Mouse (Mus musculus): ENCODE measurements at regions not wholly inside any gene's neighbourhood (a gene's known extent, or its start where the extent isn't known, plus 50 kb on each side); places are given as distances from the start of the nearest gene placed in this dataset.

DNA sequence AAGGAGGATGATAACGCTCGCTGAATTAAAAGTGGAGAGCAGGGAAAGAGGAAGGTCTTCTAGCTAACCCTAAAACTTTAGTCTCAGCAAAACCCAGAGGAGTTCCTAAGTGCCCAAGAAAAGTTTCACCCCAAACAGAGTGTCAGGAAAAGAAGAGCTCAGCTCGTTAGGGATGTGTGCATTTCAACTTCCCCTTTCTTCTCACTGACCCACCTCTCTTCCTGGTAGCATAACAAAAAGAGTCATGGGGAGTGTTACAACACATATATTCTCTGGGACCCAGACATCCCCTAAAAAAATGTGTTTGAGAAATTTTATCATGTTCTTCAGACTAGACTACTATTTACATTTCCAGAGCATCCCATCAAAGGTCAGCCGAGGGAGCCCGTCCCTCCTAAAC is 432.6 kb downstream of the Mctp2 start:
- DNase-seq: no peak

DNA sequence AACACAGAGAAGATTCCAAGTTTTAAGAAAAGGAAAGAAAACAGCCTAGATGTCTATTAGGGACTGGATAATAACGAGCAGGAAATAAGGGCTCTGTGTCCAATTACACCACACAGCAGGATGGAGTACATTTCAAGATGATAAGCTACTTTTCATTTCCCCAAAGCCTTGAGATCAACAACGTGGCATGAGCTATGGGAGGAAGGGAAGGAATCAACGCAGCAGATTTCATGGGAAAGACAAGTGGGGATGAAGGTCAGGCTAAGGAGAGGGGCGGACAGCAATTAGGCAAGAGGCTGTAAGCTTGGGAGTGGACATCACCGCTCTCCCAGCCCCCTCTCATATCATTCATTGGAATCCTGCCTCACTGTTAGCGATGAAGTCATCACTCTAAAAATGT is 433.5 kb downstream of the Mctp2 start:
- no peak for DNase-seq

DNA sequence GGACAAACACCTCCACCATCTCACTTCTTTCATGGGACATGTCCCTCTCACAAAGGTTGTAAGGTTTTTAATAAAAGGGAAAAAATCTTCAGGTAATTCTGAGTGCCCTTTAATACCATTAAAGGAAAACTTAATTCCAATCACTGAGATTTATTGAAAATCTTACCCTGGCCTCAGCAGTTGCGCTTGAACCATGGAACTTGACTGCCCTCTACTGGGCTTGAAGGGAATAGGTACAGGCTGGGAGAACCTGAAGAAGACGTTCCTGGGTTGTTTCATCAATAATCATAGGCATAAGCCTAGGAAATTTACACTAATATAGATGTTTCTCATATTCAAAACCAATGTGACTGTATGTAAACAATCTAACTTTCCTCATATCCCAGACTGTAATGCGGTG is 439.3 kb downstream of the Mctp2 start:
- no peak for DNase-seq

DNA sequence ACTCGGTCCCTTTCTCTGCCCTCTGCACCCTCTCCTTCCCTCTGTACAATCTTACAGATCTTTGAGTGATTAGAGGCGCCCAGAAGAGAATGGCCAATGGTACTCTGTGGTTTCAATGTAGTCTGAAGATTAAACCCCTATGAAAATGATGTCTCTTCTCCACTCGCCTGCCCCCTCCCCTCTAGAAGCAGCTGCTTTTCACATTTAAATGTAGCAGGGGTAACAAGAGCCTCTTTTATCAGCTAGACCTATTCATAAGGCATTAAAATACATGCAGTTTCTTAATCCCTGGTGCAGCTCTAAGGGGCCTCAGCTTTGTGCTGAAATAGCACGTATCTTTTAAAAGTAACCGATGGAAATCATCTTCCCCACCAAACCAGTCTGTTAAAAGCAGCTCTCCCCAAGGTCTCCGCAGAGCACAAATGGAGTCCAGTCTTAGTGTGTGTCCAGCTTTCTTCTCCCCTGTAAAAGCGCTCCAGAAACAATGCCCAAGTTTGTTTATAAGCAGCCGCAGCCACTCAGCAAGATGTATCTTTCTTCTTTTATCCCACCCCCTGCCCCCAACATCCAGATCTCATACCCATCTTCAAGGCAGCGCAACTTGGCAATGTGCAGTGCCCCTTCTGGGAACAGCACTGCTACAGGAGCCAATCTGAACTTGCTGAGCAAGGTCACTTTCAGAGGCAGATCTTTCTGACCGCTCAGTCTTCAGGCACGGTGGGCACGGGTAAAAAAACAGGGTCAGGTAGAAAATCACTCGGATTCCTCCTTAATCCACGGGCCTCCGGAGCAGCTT is 440.8 kb downstream of the Mctp2 start:
- no peak for DNase-seq

DNA sequence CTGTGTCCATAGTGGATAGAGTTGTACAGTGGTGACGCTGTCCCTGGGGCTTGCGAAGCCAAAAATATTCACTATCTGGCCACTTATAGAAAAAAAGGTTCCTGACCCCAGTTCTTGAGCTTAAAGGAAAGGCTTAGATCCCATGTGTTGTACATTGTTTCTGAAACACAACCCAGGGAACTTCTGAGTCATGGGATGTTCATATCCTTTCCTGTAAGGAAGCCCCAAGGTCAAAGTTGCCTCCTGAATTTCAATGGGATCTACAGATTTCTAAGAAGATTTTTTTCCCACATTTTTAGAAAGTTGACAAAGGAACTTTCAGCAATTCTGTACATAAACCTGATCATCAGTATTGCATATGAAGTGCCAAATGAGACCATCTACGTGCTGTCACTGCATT is 453.5 kb downstream of the Mctp2 start:
- DNase-seq: no peak

DNA sequence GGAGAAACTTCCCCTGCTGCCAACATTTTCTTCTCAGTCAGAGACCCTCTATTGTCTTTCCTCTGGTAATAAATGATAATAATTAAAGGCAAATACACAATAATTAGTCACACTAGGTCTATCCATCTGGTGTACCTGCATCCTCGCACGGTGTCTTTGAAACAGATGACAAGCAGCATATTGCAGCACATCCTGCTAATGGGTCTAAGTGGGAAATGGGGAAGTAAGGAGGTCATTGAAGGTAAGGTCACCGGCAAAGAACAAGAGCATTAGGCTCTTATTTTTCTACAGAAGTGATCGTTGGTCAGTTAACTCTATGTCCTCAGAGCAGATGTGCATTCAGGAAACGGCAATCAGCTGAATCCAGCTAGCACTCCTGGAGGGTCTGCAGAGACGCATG is 457.2 kb downstream of the Mctp2 start:
- DNase-seq: no peak

DNA sequence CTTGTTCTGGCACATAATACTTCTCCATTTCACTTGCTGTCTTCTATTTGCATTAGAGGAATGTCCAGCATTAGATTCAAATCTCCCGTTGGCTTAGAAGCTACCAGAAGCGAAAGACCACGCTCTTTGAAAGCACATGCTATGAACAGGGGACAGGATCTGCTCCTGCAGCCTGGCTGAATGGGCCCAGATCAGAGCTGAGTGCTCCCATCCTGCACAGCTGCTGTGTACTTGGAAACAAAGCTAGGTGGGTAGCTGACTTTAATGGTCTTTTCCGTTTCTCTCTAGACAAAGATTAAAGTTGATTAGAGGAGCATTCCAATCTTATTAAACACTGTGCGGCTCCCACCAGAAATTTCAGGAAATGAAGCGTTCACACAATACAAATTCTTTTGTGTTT is 468.6 kb downstream of the Mctp2 start:
- no peak for DNase-seq

DNA sequence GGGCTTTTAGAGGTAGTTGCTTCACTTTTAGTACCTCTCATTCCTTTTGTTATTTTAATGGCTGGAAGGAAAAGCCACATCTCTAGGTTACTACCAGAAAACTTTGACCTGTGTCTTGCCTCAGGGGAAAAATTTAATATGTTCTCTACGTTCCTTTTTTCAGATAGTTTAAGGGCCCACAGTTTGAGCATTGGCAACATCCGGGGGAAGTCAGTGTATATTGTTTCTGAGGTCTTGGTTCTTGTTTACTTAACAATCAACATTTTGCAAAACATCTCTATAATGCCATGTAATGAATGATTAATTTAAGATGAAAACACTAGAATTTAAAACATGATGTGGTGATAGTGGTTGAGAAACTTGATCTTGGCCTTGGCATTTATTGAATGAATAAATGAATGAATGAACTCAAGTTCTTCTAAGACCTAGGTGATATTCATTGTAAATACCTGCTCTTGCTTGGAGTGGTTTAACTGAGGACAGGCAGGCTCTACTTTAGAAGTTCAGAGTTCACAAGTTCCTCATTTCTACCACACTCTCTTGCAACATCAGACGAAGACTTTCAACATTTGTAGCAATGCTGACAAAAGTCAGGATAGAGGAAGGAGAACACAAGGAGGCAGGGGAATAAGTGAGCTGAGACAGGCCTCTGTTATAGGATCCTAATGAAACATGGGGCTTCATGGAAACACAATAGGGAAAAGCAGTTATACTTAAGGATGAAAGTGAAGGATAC is 474.4 kb downstream of the Mctp2 start:
- DNase-seq: no peak

DNA sequence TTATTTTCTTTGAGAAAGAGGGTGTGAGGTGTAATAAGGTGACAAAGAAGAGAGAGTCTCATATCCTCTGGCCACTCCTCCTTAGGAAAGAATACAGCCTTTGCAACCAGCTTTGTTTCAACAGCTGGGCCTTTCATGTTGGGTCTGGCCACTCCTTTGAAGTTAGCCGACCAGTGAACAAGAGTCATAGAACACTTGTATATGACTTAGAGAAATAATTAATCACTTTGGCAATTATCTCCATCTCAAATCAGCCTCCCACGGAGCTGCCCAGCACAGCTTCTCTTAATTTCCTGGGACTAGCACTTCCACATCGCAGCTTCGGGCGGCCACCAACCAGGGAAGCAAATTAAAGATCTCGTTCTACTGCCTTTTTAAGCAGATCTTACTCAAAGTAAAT is 476.8 kb downstream of the Mctp2 start:
- no peak for DNase-seq

DNA sequence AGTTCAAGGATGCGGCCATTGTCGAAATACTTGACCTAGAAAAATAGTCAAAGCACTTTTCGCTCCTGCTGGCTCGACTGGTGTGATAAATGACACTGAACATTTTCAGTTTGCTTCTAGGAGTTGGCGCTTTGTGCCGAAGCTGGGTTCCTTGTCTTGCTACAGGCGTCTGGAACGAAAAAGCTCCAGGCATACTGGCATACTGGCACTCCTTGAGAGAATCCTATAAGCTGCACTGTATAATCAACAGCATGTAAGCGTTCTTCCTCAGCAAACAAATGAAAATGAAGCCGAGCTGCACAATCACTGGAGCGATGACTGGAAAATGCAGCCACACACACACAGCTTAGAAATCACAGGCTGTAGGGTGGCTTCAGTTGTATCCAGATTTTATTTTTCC is 464.9 kb upstream of the Gm10295 start:
- DNase-seq: no peak

DNA sequence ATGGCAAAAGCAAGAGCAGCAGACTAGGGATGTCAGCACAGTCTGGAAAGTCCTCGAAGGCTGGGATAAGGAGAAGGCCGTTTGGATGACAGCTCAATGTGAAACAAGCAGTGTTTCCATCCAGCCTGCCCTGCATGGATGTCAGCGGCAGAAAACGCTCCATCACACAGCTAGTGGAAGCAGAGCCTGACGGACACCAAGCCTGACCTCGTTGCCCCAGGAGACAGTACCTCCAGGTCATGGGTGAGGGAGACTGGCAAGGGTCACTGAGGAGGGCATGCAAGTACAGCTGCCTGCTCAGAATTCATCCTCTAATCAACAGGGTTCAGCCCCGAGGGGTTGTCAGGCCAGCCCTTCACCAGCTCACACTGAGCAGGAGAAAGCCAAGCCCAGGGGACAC is 442.9 kb upstream of the Gm10295 start:
- DNase-seq: no peak

DNA sequence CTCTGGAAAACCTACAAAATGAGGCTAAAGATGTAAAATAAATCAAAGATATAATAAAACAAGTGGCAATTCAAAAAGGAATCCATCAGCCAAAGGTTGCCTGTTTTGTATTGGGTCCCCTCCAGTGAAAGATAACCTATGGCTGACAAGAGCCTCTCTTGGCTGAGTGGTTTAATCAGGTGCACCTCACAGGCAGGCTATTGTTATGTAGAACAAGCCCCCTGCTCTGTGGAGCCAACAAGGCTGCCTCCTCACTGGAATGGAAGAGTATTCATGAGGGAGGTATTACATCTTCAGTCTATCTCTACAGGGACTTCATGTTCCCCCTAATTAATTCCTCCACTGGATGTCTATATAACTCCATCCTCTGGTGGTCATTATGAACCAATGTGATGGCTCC is 437.1 kb upstream of the Gm10295 start:
- no peak for DNase-seq

DNA sequence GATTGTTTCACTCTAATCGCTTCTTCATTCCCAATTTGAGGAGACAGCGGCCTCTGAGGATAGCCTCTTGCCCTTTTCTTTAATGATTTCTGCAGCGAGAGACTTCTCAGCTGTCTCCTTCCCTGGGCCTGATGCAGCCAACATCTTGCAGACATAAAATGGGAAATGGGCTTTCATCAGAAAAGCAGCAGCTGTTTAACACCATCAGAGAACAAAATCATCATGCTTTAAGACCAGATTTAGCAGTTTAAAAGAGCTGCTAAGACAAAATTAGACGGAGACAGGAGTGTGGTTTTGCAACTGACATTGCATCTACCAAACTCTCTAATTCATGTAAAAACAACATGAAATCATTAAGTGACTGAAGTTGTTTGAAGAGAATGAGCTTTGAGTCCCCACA is 431.2 kb upstream of the Gm10295 start:
- DNase-seq: no peak

DNA sequence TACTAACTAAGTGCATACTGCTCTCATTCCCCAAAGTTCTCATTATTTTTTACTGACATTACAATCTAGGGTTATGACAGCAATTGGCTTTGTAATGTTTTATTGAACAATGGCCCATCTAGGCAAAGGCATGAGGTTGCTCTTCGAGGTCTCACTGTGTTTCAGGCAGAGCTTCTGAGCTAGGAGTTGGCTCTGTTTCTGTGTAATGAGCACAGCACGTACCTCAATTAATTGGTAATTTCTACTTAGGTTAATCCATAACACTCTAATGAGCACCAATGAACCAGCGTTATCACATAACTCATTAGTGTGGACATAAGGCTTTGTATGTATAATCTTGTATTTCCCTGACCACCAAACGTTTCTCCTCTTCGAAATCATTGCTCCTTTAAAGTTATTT is 398.6 kb upstream of the Gm10295 start:
- no peak for DNase-seq

DNA sequence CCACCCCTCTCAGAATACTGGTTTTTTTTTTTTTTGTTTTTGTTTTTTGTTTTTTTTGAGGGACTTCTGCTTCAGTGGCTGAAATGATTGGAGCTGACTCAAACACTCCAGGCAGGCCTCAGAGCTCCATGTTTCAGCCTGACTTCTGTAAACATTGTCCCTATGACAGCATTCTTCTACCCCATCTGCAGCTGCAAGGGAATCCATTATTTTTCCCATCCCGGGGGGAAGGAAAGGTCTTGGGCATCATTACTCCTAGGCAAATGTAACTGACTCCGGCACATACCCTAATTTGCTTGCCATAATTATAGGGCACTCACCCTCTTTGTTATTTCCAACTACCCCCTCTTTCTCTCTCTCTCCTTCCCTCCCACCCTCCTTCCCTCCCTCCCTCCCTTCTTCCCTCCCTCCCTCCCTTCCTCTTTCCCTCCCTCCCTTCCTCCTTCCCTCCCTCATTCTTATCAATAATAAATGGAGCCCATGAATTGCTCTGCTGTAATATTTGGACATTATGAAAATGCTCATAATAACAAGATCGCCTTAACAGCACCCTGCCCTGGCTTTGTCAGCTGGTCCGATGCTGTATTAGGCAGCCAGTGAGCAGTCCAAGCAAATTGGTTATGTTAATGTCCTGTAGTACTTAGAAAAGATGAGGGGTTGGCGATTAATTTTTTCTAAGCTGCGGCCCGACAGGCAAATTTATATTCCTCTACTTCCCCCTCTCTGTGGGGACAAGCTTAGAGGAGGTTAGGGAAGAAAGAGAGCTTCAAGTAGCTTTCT is 395.0 kb upstream of the Gm10295 start:
- no peak for DNase-seq

DNA sequence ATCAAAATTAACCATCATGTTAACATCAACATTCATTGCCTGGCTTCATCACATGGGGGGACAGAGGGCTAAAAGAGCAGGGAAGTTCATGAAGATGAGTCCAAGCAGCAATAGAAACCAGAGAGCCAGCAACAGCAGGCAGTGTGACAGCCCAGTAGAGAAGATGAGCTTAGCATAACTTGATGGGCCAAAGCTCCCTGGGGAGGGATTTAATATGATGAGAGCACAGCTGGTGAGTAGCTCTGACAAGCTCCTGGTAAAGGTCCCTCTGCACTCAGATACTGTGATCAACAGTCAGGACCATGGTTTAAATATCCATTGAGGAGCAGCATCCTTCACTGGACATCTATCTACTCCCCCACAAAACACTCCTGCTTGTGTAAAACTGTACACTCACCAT is 377.2 kb upstream of the Gm10295 start:
- no peak for DNase-seq

DNA sequence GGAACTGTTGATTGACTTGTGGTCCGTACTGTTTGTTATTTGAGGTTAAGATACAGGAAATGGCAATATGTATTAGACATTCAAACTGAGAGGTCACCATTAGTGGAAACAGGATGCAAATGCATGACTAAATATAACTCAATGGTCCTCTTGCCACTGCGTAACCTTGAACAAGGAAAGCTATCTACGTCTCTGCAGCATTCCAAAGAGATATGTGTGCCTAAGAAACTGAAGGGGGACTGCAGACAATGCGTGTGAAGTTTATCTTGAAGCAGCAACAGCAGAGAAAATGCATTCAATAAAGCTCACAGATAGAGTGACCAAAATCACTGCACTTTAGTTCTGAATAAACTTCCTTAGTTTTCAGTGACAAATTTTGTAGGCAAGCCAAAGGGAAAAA is 356.9 kb upstream of the Gm10295 start:
- no peak for DNase-seq

DNA sequence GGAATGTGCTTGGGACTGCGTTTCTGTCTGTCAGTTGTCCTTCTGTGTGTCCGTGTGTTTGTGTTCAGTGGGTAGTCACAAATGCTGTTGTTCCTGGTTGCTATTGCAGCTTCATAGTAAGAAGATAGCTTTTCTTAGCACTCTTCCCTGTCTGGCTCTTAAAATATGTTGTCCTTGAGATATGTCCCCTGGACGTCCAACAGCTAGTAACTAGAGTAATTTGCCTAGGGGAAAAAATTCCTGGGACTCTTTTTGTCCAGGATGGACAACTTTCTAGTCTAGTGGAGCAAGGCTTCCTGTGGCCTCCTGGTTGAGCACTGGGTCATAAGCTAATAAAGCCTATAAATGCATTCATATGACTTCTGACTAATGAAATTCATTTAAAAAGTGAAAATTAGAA is 354.9 kb upstream of the Gm10295 start:
- no peak for DNase-seq

DNA sequence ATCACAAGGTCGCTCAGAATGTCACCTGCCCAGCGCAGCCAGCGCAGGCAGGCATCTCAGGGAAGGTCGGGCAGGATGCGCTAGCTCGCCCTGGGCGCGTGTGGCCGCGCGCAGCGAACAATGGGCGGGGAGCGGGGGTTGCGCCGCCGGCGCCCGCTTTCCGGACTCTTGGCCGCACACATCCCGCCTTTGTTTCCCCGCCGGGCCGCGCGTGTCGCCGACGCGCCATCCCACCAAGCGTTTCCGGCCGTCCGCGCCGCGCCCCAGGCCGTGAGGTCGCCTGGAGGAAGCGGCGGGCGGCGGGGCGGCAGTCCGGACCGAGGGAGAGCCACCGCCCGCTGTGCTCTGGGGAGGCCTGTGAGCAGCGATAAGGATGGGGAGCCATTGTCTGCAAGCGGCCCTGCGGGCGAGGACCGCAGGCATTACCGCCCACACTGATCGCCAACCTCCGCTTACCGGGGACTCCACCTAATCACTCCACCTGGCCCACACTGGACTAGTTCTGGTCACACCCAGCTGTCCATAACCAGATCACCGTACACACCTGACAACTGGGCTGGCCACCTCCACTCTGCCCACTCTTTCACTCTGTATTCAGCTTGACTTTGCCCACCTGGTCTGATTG is 354.3 kb upstream of the Gm10295 start:
- DNase-seq: peak; percentile 0 to 2

DNA sequence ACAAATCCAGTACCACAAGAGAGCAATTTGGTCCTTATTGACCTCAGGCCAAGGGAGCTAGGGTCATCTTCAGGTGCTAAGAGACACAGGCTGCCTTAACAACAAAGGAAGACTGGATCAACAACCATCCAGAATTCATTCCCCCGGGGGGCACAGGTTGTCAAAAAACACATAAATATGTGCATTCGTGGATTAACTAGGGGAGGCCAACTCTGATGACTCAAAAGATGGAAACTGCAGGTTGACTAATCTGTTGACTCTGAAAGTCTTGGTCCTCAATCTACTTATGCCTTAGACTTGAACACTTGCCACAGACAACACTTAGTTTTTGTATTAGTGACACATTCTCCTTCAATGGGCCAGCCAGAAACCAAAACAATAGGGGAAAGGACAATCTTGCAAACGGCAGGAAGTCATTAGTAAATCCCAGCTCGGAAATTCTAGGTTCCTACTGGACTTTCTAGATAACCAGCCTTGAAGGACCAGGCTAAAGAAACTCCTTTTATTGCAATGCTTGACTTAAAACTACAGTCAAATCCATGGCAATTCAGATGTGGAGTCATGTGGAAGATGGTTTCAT is 353.5 kb upstream of the Gm10295 start:
- DNase-seq: no peak

All from thymus, postnatal 36 days (tissue).